Mouse (Mus musculus): ENCODE measurements around the gene Rps13. TPM values are rescaled to one million over a fixed set of nuclear protein-coding genes. Genes with fewer than 3 reads are reported as not detected.

Gene Rps13
- polyA plus RNA-seq, 1 experiment = 243 TPM

DNA sequence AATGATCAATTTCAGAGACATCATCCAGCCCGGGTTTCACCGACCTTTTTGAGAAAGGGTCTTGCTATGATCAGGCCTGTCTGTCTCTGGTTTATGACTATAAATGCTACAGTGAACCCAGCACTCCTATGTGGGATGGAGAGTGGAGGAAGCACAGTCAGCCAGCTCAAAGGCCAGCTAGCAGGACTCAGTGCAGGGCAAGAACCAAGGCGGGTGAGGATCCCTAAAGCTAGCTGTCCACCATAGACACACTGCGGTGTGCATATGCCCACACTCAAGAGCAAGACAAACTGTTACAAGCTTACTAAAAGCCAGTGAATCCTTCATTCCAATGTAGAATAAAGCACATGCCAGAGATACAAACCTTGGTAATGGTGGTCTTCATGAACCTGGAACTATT, 4.1 kb downstream of the Rps13 start:
- Histone ChIP-seq H3K4me3 (ENCODE audit: insufficient read depth, low read depth, low read length) (no peak overlapping the region), H3K27ac (ENCODE audit: insufficient read depth, low read depth, low read length) (no peak overlapping the region), H3K27me3 (replicated peaks; ENCODE audit: control insufficient read depth, insufficient read depth, low read length) (no peaks in the 10 kb centered on the region), H3K36me3 (ENCODE audit: control insufficient read depth, insufficient read depth, low read length) (peaks cover 4% of the 10 kb centered on the region), H3K4me1 (ENCODE audit: control insufficient read depth, insufficient read depth, low read length) (peaks cover 6% of the 10 kb centered on the region; the same call in 1 of the 2 replicates)
- no peak for DNase-seq
- TF ChIP-seq CTCF (conservative IDR thresholded peaks at IDR 0.05; ENCODE audit: insufficient read depth, insufficient read length, low read depth, low read length) = no peak
- no peak for TF ChIP-seq POLR2A (IDR thresholded peaks at IDR 0.05; ENCODE audit: low read depth, low read length)
- WGBS = 87% methylated on average over 4 of the region's 4 CpGs

DNA sequence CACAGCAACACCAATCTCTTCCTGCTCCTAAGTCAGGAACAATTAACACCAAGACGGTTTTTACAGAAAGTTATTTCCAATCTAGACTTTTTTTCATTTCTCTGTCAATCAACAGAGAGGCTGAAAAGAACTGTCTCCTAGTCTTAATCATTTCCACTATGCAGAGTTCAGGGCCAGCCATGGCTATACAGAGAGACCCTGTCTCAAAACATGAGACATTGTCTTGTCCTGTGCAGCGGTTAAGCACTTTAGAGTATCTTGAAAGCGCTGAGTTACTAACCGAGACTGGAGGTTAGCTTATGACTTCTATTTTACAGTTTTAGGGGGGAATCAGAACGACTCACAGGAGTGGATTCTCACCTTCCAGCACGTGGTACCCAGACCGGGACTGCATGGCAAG, 5.2 kb downstream of the Rps13 start:
- 76% methylated on average over 7 of the region's 7 CpGs for WGBS
- no peak overlapping the region for H3K27ac ChIP-seq (ENCODE audit: insufficient read depth, low read depth, low read length)
- TF ChIP-seq POLR2A (IDR thresholded peaks at IDR 0.05; ENCODE audit: low read depth, low read length) = no peak
- no peak for TF ChIP-seq CTCF (conservative IDR thresholded peaks at IDR 0.05; ENCODE audit: insufficient read depth, insufficient read length, low read depth, low read length)
- no peak for DNase-seq
- no peak overlapping the region for H3K4me3 ChIP-seq (ENCODE audit: insufficient read depth, low read depth, low read length)
- H3K27me3 ChIP-seq (replicated peaks; ENCODE audit: control insufficient read depth, insufficient read depth, low read length) = no peaks in the 10 kb centered on the region
- H3K4me1 ChIP-seq (ENCODE audit: control insufficient read depth, insufficient read depth, low read length) = peaks cover 3% of the 10 kb centered on the region; the same call in 1 of the 2 replicates
- H3K36me3 ChIP-seq (ENCODE audit: control insufficient read depth, insufficient read depth, low read length) = peaks cover 4% of the 10 kb centered on the region

GRCm38 (mm10) chr7:116327901-116328300, 6.1 kb downstream of the Rps13 start:
- WGBS = 85% methylated on average over 5 of the region's 5 CpGs
- H3K36me3 ChIP-seq (ENCODE audit: control insufficient read depth, insufficient read depth, low read length) = peaks cover 4% of the 10 kb centered on the region
- H3K27ac ChIP-seq (ENCODE audit: insufficient read depth, low read depth, low read length) = no peak overlapping the region
- no peaks in the 10 kb centered on the region for H3K27me3 ChIP-seq (replicated peaks; ENCODE audit: control insufficient read depth, insufficient read depth, low read length)
- H3K4me1 ChIP-seq (ENCODE audit: control insufficient read depth, insufficient read depth, low read length) = peaks cover 5% of the 10 kb centered on the region; the same call in 1 of the 2 replicates
- no peak for TF ChIP-seq POLR2A (IDR thresholded peaks at IDR 0.05; ENCODE audit: low read depth, low read length)
- TF ChIP-seq CTCF (conservative IDR thresholded peaks at IDR 0.05; ENCODE audit: insufficient read depth, insufficient read length, low read depth, low read length) = no peak
- DNase-seq = no peak
- no peak overlapping the region for H3K4me3 ChIP-seq (ENCODE audit: insufficient read depth, low read depth, low read length)

GRCm38 (mm10) chr7:116323331-116323964, 10.5 kb downstream of the Rps13 start:
- TF ChIP-seq POLR2A (IDR thresholded peaks at IDR 0.05; ENCODE audit: low read depth, low read length) = no peak
- TF ChIP-seq CTCF (conservative IDR thresholded peaks at IDR 0.05; ENCODE audit: insufficient read depth, insufficient read length, low read depth, low read length) = peak; percentile 91
- Histone ChIP-seq H3K4me1 (ENCODE audit: control insufficient read depth, insufficient read depth, low read length) (peaks cover 4% of the 10 kb centered on the region; the same call in 1 of the 2 replicates), H3K36me3 (ENCODE audit: control insufficient read depth, insufficient read depth, low read length) (no peaks in the 10 kb centered on the region), H3K4me3 (ENCODE audit: insufficient read depth, low read depth, low read length) (no peak overlapping the region), H3K27me3 (replicated peaks; ENCODE audit: control insufficient read depth, insufficient read depth, low read length) (no peaks in the 10 kb centered on the region), H3K27ac (ENCODE audit: insufficient read depth, low read depth, low read length) (no peak overlapping the region)
- peak; percentile 82 for DNase-seq
- WGBS = 18% methylated on average over 10 of the region's 10 CpGs

GRCm38 (mm10) chr7:116309456-116309855, 24.5 kb downstream of the Rps13 start:
- Histone ChIP-seq H3K27me3 (replicated peaks; ENCODE audit: control insufficient read depth, insufficient read depth, low read length) (no peaks in the 10 kb centered on the region), H3K27ac (ENCODE audit: insufficient read depth, low read depth, low read length) (peak overlapping the region; percentile 85), H3K4me3 (ENCODE audit: insufficient read depth, low read depth, low read length) (no peak overlapping the region), H3K4me1 (ENCODE audit: control insufficient read depth, insufficient read depth, low read length) (peaks cover 12% of the 10 kb centered on the region; the same call in 1 of the 2 replicates), H3K36me3 (ENCODE audit: control insufficient read depth, insufficient read depth, low read length) (no peaks in the 10 kb centered on the region)
- TF ChIP-seq CTCF (conservative IDR thresholded peaks at IDR 0.05; ENCODE audit: insufficient read depth, insufficient read length, low read depth, low read length) (no peak), POLR2A (IDR thresholded peaks at IDR 0.05; ENCODE audit: low read depth, low read length) (no peak)
- DNase-seq = peak; percentile 92
- 23% methylated on average over 9 of the region's 9 CpGs for WGBS

DNA sequence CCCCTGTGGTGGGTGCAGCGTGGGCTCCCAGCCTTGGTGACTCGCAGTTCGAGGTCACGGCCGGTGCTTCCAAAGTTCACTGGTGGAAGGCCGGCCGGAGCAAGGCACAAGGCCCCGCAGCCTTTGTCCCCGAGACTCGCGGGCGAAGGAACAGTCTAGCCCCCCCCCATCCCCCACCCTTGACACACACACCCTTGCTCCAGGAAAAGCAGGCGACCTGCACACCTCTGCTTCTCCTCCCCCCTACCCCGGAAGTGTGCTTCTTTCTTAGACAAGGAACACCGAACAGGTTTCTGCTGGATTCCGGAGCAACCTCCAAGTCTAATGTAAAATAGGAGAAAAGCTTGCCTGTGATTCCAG, 25.4 kb downstream of the Rps13 start:
- peak; percentile 43 for TF ChIP-seq POLR2A (IDR thresholded peaks at IDR 0.05; ENCODE audit: low read depth, low read length)
- TF ChIP-seq CTCF (conservative IDR thresholded peaks at IDR 0.05; ENCODE audit: insufficient read depth, insufficient read length, low read depth, low read length) = no peak
- Histone ChIP-seq H3K4me1 (ENCODE audit: control insufficient read depth, insufficient read depth, low read length) (peaks cover 19% of the 10 kb centered on the region), H3K36me3 (ENCODE audit: control insufficient read depth, insufficient read depth, low read length) (no peaks in the 10 kb centered on the region), H3K4me3 (ENCODE audit: insufficient read depth, low read depth, low read length) (peak overlapping the region; percentile 95), H3K27me3 (replicated peaks; ENCODE audit: control insufficient read depth, insufficient read depth, low read length) (no peaks in the 10 kb centered on the region), H3K27ac (ENCODE audit: insufficient read depth, low read depth, low read length) (peak overlapping the region; percentile 96)
- WGBS = 5% methylated on average over 16 of the region's 16 CpGs
- peak; percentile 85 for DNase-seq

GRCm38 (mm10) chr7:116307871-116308631, 25.9 kb downstream of the Rps13 start, which contains the start of gene Plekha7:
Gene Plekha7, minus strand, starts transcription at chr7:116308376.
- Histone ChIP-seq H3K4me3 (ENCODE audit: insufficient read depth, low read depth, low read length) (peak within 1 kb of the TSS; percentile 95), H3K27ac (ENCODE audit: insufficient read depth, low read depth, low read length) (peak within 1 kb of the TSS; percentile 96), H3K36me3 (ENCODE audit: control insufficient read depth, insufficient read depth, low read length) (no peaks in the 10 kb centered on the region), H3K4me1 (ENCODE audit: control insufficient read depth, insufficient read depth, low read length) (peaks cover 19% of the 10 kb centered on the region), H3K27me3 (replicated peaks; ENCODE audit: control insufficient read depth, insufficient read depth, low read length) (no peaks in the 10 kb centered on the region)
- WGBS = 1% methylated on average over 65 of the region's 65 CpGs
- TF ChIP-seq POLR2A (IDR thresholded peaks at IDR 0.05; ENCODE audit: low read depth, low read length) = no peak
- TF ChIP-seq CTCF (conservative IDR thresholded peaks at IDR 0.05; ENCODE audit: insufficient read depth, insufficient read length, low read depth, low read length) = no peak
- peak; percentile 88 for DNase-seq

All from kidney, adult 2 months (tissue).